Mouse (Mus musculus) c-Kit-positive CD71-positive TER-119-negative erythroid progenitor cells, embryonic 14.5 days (primary cell): ENCODE measurements around the gene Psma6.
"Not testable (repeated sequence)": the region's sequence is repeated elsewhere in the genome, so short reads cannot be mapped to it uniquely, and the experiment has no call there.

ENCODE experiments used
- DNase-seq: peaks from one replicate; pipeline ENCODE4 v3.0.0-alpha.2; 2013; ENCODE audit warnings: low read depth

Psma6 gene

GRCm38 (mm10) chr12:55392733-55393577 lies 8.9 kb downstream of the Psma6 start:
- DNase-seq = no peak

GRCm38 (mm10) chr12:55395601-55396000 lies 11.6 kb downstream of the Psma6 start:
- DNase-seq = not testable (repeated sequence)

DNA sequence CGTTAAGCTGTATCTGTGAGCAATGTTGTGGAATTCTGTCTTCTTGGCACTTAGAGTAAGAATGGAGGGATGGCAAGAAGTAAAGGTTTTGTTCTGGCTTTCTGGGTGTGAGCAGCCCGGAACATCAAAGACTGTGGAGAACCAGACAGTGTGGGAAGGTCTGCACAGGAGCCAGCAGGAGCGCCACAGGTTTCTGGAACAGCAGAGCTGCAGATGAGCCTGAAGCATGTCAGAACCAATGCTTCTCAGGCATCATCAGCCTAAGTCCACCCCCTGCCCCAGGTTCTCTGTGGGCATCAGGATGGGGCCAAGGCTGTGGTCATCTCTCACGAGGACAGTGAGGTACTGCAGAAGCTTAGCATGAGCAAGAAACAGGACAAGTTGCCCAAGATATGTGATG lies 12.5 kb downstream of the Psma6 start:
- no peak for DNase-seq

- no peak for DNase-seq
Observed at GRCm38 (mm10) chr12:55397544-55398239, 13.7 kb downstream of the Psma6 start.

- peak; percentile 87 for DNase-seq
Observed at GRCm38 (mm10) chr12:55398240-55399127, 14.5 kb downstream of the Psma6 start.

DNA sequence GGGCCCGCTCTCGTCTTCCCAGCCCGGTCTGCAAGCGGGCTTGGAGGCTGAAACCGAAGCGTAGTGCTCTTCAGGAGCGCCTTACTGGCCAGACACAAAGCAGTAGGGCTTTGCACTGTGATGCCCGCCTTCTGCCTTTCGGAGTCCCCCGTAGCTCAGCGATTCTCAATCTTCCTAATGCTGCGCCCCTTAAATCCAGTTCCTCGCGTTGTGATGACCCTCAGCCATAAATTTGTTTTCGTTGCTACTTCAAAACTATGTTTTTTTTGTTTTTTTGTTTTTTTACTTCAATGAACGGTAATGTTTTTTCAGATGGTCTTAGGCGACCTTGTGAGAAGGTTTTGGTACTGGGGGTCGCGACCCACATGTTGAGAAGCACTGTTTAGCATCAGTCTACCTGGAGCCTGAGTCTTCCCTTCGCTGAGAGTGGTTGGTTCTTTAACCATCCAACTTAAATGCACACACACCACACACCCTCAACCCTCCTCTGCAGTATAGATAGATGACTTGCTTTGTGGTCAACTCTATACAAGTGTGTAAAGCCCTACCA lies 15.2 kb downstream of the Psma6 start:
- DNase-seq = no peak

DNA sequence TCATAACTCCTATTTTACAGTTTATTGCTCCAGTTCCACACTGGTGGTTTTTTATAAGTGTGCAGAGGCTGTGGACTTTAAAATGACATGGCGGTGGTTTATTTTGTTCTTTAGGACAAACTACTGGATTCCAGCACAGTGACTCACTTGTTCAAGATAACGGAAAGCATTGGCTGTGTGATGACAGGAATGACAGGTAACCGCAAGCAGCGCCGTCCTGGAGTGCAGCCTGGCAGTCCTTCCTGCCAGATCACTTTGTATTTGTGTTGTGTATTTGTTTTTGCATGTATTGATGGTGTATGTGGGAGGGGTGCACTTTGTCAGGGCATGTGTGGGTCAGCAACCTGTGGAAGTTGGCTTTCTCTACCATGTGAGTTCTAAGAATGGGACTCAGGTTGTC lies 23.9 kb downstream of the Psma6 start:
- no peak for DNase-seq

- DNase-seq = no peak
Observed at GRCm38 (mm10) chr12:55415255-55415654, 31.2 kb downstream of the Psma6 start.

DNA sequence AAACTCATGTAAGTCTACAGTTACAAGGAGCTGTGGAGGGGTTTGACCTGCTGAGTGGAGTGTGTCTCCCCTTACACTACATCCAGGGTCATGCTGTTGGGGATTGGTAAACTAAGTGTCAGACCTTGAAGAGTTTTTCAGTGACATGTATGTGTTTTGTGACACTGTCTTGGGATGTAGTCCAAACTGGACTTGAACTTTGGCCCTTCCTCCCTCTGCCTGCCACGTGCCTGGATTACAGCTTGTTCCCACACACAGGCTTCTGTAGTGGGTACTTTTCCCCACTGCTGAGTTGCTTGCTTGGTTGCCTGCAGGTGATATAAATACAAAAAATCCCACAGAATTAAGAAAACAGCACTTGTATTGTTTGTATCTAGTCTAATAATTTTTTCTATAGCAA lies 31.7 kb downstream of the Psma6 start:
- no peak for DNase-seq

DNA sequence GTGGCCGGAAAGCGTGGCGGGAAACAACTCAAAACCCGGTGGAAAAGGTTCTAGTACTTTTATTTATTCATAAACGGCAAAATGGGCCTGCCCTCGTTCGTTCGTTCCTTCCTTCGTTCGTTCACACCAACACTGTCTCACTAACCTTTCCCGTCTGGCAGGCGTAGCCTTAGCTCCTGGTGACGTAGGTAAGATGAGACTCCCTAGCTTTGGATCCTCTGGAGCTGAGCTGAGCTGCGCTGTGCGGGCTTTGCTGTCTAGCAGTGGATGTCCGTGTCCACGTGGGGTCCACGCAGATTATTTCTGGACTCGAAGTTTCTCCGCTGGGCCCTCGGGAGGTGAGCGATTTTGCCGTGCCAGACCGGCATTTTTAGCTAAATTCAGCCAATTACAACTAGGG lies 36.2 kb downstream of the Psma6 start:
- DNase-seq = no peak

GRCm38 (mm10) chr12:55422057-55422456 lies 38.0 kb downstream of the Psma6 start:
- DNase-seq = no peak

- DNase-seq = no peak
Observed at GRCm38 (mm10) chr12:55426300-55426699, 42.3 kb downstream of the Psma6 start.

DNA sequence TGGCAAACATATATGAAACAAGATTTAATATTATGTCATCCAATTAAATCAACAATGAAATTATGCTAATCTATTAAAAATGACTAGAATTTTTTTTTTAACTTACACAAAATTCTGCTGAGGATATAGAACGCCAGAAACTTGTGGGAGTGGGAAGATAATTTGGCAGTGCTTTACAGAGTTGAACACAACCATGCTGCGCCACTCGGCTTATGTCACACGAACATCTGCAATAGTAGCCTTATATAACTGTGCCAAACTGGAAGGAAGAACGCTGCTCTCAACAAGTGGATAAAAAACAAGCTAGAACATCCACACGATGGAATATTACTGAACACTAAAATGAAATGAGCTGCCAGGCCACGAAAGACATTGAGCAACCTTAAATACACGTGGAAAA lies 45.2 kb downstream of the Psma6 start:
- no peak for DNase-seq

- DNase-seq = no peak
Observed at GRCm38 (mm10) chr12:55429956-55430355, 45.9 kb downstream of the Psma6 start.

GRCm38 (mm10) chr12:55432284-55432919 lies 48.4 kb downstream of the Psma6 start:
- no peak for DNase-seq

- no peak for DNase-seq
Observed at GRCm38 (mm10) chr12:55432920-55433284, 48.9 kb downstream of the Psma6 start.

- DNase-seq = no peak
Observed at GRCm38 (mm10) chr12:55433802-55434435, 49.9 kb downstream of the Psma6 start.

DNA sequence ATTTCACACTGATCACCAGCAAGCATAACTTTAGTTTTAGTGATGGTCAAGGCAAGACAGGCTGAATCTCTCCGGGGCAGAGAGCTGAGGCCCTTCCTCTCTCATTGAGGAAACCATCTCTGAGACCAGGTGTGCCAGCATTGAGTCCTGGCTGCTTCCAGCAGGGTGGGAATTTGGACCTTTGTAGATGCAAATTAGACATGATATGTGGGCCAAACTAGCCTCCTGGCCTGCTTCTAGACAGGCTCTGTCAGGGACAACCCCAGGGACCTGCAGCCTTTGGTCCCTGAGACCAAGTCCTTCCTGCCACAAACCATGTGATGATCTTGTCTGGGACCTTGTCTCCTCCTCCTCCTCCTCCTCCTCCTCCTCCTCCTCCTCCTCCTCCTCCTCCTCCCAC lies 51.1 kb downstream of the Psma6 start:
- no peak for DNase-seq

GRCm38 (mm10) chr12:55437122-55437826 lies 53.3 kb downstream of the Psma6 start:
- no peak for DNase-seq

- DNase-seq = no peak
Observed at GRCm38 (mm10) chr12:55438058-55438457, 54.0 kb downstream of the Psma6 start.
